Mouse (Mus musculus) naive thymus-derived CD4-positive, alpha-beta T cell, adult 2 months (primary cell): ENCODE measurements around the gene 4930556J24Rik.
A peak's percentile ranks its signal among the peaks of the same experiment; 100 is the strongest.
"Not testable (repeated sequence)": the region's sequence is repeated elsewhere in the genome, so short reads cannot be mapped to it uniquely, and the experiment has no call there.

Experiments used
- DNase-seq: peaks from one replicate; pipeline ENCODE4 v3.0.0-alpha.2; 2011; ENCODE audit warnings: low read depth

4930556J24Rik gene

DNA sequence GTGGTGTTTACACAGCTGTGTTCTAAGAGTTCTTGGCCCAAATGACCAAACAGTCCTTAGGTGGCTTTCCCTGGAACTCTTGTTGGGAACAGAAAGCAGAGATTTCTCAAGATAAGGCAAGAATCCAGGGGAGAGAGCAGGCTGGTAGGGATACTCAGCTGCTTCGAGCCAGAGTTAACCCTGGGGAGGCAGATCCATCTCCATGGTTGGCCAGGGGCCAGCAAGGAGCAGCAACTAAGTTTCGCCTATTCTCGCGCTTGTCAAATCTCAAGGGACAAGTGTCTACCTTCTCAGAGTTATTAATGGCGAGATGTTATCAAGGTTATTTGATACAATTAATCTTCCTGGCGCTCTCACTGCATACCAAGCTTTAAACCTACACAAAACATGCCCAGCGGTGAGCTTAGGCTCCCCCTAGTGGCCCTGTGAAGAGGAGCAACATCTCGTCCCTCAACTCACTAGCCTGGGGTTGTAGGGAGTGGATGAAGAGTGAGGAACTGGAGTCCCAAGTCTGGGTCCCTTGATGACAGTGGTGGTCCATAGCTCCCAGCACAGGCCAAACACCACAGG, 55.2 kb downstream of the 4930556J24Rik start:
- peak; percentile 72 for DNase-seq

GRCm38 (mm10) chr11:3920476-3920875, 56.1 kb downstream of the 4930556J24Rik start:
- DNase-seq: no peak

DNA sequence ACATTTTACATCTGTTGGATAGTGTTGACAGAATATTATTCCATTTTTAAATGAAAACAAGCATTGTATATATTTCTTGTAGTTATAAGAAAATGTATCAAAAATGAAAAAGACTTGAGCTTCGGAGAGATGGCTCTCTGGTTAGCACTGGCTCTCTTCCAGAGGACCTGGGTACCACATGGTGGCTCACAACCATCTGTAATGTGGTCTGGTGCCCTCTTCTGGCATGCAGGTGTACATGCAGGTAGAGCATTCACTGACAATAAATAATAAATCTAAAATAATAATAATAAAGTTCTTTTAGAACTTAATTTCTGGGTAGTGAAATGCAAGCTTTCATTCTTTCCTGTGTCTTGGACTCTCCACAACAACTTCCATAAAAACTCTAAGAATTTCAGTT, 57.8 kb downstream of the 4930556J24Rik start:
- peak; percentile 49 for DNase-seq

DNA sequence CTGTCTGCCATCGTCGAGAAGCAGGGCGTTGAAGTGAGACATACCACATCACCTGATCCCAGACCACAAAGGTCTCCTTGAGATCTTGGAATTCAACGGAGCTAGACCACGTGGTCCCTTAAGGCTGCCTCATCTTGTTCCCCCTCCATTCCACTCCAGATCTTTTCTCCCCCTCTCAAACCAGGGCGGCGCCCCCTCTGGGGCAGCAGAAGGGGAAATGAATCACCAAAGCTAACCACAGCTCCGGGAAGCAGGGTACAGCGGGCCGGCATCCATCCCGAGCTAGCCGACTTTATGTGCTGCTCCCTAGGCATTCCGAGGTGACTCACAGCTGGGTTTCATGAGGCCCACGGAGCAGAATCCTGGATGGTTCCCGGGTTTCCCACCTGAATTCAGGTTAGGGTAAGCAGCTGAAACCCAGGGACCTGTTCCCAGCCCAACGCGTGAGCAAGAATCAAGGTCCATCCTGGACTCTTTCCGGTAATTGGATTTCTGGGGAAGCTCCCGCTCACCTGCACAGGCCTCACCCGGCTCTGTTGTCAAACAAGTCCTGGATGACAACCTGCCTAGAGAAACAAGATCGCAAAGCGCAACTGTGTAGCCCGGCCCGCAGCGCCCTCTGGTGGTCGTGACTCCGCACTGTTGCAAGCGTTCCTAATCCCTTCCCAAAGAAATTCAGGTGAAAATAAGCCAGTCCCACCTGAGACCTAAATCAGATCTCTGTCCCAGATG, 62.3 kb downstream of the 4930556J24Rik start, which contains the start of gene Slc35e4:
Gene Slc35e4 (minus strand): TSS at position 556 of the 732 bp plus-strand sequence.
- DNase-seq: peak; percentile 86

DNA sequence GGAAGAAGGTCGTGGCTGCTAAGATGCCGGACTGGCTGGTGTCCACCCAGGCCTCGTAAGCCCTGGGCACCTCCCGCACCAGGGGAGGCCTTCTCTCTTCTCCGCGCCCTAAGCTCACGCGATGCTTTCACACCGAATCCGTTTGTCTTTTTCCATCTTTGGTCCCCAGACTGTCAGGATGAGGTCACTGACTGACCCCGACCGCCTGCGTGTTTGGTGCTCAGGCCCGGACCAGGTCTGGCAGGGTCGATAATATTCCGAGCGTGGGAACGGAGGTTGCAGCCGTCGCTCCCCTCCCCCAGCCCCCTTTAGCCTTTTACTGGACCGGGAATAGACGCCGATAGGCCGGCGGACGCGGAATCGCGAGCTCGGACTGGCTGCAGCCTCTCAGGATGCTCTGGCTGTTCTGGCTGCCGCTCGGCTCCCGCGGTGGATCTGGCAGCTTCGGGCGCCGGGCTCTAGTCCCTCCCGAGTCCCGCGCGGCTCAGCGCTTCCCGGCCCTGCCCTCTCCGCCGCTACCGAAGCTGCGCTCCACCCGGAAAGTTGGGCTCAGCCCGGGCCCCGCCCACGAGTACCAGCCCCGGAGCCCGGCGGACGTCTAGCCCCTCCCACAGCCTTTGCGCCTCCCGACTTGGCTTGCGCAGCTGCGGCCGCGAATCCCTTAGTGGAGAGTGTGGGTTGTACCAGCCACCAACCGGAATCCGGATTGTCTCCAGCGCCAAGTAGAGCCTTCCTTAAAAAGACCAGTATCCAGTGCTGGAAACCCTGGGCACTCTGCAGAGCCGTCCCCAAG, 63.1 kb downstream of the 4930556J24Rik start:
- DNase-seq: peak; percentile 81

GRCm38 (mm10) chr11:3912875-3913271, 63.7 kb downstream of the 4930556J24Rik start:
- no peak for DNase-seq

DNA sequence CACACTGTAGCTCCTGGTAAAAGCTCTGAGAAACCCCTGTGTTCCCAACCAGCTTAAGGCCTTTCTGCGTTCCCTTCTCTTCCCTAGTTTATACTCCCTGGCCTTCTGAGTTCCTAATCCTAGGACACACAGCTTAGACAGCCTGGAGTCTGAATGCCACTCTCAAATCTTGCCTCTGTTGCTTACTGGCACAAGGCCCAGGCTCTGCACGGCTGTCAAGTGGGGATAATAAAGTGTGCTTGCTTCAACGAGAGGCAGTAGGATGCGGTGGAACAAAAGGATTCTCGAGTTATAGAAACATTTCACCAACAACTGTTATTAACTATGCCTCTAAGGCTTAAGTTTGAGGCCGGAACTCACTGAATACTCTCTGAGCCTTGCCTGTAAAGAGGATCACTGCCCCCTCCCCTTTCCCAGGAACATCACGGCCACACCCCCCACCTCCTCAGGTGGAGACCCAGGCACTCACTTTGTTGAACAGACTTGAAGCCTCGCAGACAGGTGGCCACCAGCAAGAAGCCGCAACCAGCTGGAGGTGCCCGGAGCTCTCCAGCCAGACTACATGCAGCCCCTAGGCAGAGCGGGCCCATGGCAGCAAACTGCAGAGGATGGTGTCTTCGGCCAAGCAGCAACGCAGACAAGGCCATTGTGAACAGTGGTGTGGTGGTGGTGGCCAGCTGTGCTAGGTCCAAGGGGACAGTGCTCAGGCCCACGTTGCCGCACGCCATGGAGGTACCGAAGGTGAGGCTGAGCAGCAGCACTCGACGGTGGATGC, 64.3 kb downstream of the 4930556J24Rik start:
- no peak for DNase-seq

GRCm38 (mm10) chr11:3911440-3911839, 65.1 kb downstream of the 4930556J24Rik start:
- DNase-seq: not testable (repeated sequence)

DNA sequence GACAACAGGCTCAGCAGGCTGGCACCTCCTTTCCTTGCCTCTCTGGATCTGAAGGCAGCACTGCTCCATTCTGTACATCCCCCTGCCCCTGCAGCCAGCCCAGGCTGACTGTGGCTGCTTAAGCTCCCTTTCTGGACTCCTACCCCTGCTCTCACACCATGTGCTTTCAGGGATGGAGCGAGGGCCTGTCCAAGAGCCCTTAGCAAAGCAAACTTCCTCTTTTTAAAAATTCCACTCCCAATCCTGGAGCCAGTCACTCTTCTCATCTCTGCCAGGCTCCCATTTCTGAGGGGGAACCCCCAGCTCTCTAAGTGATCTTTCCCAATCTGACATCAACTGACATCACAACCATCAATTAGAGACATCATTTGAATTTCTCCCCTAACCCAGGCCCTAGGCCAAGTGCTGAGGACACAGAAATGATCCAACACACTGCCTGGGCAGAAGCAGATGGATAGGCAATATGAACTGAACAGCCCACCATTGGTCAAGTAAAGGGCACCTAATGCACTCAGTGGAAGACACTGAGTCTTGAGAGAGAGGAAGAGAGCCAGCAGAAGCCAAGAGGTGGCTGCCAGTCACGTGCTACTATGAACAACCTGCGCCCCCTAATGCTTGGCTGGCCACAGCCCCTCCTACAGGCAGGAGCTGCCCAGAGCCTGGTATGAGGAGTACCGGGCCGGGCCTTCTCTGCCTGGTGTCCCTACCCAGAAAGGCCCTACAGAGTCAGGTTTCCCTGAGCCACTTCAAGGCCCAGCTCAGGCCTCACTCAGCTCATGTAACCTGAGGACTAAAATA, 65.9 kb downstream of the 4930556J24Rik start:
- no peak for DNase-seq

DNA sequence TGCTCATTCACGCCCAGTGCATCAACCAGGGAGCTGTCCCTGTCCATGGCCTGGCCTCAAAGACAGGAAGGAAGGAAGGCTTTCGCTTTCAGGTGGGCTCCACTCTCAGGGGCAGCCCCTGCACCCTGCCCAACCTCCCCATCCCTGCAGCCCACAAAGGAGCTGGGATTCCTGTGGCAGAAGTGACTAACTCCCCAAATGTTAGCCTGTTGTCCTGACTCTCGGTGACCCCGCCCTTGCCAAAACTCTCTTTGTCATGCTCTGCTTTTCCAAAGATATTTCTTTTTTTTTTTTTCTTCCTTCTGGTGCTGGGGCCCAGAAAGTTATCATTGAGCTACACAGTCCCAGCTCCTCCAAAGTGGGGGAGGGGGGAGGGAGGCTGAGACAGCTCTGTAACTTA, 67.3 kb downstream of the 4930556J24Rik start:
- DNase-seq: no peak

DNA sequence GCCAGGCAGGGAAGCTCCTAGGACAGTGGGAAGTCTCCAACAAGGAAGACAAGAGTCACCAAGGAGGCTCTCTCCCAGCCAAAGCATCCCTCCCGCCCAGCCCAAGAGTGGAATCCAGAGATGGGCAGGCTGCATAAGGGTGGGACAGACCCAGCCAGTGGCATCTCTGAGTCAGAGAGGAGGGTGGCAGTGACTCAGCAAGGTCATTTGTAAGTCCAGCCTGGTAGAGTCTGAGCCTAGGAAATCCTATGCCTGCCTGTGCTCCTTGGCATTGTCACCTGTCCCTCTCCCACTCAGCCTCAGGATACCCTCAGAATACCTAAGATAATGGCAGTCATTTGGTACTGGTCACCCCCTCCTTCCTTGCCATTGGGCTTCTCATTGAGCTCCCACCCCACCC, 71.1 kb downstream of the 4930556J24Rik start:
- DNase-seq: no peak

DNA sequence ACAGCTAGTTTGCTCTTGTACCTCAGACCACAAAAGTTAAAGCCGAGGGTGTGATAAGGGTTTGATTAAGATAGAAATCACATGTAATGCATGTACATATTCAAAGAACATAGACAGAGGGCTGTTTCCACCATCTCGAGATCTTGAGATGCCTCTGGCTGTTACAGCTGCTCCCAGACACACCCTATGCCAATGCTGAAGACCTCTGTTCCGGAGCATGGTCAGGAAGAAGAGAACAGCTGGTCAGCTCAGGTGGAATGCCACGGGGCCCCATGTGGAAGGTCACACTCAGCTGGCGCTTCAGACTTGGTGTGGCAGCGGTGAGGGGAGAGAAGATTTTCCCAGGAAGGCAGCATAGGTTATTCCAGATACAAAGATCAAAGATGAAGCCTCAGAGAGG, 71.9 kb downstream of the 4930556J24Rik start:
- DNase-seq: no peak

GRCm38 (mm10) chr11:3903046-3903445, 73.5 kb downstream of the 4930556J24Rik start:
- DNase-seq: no peak

GRCm38 (mm10) chr11:3902516-3902915, 74.1 kb downstream of the 4930556J24Rik start:
- no peak for DNase-seq

GRCm38 (mm10) chr11:3900296-3900695, 76.3 kb downstream of the 4930556J24Rik start:
- no peak for DNase-seq

- no peak for DNase-seq
These were observed 80.6 kb downstream of the 4930556J24Rik start for GRCm38 (mm10) chr11:3895933-3896332.

DNA sequence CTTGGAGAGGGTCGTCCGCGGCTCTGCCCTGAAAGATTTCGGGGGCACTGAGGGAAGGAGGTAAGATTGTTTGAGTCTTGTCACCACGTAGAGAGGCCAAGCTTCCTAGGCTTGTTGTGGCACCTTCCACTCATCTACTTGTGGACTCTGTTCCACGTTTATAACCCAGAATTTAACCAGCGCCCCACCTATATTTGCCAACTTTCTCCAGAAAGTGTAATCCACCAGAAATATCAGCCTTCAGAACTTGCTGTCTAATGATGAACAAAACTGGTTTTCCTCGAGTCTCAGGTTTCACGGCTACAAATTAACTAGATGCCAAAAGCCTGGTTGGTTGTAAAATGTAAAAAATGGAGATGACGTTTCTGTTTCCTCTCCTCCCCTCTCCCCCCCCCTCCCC, 81.1 kb downstream of the 4930556J24Rik start:
- DNase-seq: peak; percentile 56

DNA sequence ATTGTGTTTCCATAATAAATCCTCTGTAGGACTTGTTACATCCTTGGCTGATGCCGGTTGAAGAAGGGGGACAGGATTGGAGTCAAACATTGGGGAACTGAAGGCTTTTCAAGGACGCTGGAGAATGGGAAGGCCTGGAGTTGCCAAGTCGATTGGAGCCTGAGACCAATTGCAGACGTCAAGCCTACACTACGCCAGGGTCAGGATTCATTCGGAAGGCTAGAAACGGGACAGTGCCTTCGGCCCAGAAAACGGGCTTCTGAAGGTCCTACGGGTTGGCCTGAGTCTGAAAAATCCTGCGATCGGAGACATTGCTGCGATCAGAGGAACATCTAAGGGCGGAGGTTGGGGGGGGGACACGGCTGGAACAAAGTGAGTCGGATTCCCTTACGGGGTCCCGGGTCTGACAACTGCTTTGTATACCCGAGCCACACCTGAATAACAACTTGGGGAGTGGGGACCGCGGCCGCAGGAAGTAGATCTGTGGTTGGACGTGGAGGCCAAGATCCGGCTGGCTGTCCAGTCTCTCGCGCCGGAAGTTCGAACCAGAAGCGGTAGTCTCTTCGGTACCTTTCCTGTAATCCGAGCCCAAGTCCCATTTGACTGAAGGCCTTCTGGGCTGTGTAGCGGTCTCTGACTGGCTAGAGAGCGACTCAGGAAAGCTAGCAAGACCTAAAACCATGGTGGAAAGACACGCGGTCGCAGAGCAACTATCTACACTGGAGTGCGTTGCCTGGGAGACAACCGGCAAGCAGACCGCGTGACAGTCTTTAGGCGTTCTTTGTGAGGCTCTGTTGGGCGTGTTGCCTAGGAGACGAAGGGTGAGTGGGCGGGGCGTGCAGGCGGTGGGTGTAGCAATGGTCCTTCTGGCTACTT, 81.9 kb downstream of the 4930556J24Rik start, which contains the start of the genes 4921536K21Rik and Dusp18:
Gene 4921536K21Rik (minus strand): TSS at position 693 of the 876 bp plus-strand sequence.
Gene Dusp18 (plus strand): TSS at position 835 of the 876 bp plus-strand sequence.
- peak; percentile 92 for DNase-seq

DNA sequence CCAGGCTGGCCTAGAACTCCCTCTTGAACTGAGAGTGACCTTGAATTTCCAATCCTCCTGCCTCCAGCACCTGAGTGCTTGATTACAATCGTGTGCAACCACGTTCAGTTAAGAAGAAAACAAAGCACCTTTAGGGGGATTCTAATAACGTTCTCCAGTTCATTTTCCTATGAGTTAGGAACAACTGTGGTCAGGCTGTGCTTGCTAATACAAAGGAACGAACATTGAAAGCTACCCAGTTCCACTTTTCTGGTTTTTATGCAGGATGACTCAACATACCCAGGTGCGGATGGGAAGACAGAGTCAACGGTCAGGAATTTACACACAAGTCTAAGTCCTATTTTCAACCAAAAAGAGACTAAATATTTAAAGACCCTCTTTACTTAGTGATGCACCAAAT, 82.6 kb downstream of the 4930556J24Rik start:
- DNase-seq: no peak
